Mouse (Mus musculus): ENCODE measurements around the gene Desi2.

GRCm38 (mm10) chr1:178283946-178284720 is 96.9 kb downstream of the Desi2 start:
- TF ChIP-seq GATA1 (IDR thresholded peaks at IDR 0.05; ENCODE audit: borderline replicate concordance, low read length), result no peak
- no peak for TF ChIP-seq FLI1 (IDR thresholded peaks at IDR 0.05; ENCODE audit: low read length)
